Mouse (Mus musculus) CH12.LX (cell line): ENCODE results near the gene Gm17087. TPM values are rescaled to one million over a fixed set of nuclear protein-coding genes. Genes with fewer than 3 reads are reported as not detected.

Source experiments
- DNase-seq: peaks from one replicate; pipeline ENCODE4 v3.0.0-alpha.2; 2013; ENCODE audit errors: extremely low read depth
- H3K27ac ChIP-seq: 2 replicates; pipeline ENCODE4 v1.5.1; 2012; ENCODE audit warnings: low read depth, mild to moderate bottlenecking, control low read depth, moderate library complexity; ENCODE audit not compliant: insufficient read depth
- H3K27me3 ChIP-seq: replicated peaks from 2 replicates; pipeline ENCODE3; 2012; ENCODE audit warnings: inconsistent platforms
- H3K36me3 ChIP-seq, 2 experiments: replicated peaks in 1 of 2; 2 replicates each; pipeline versions ENCODE3 to v1.6.1; 2012; ENCODE audit warnings: inconsistent platforms in 1 of 2, low read length in 1 of 2, mild to moderate bottlenecking in 1 of 2, mixed read lengths in 1 of 2, moderate library complexity in 1 of 2; ENCODE audit not compliant: control insufficient read depth in 1 of 2, insufficient read depth in 1 of 2
- H3K4me1 ChIP-seq, 2 experiments: 2 replicates each; pipeline ENCODE4 v1.6.1; 2012; ENCODE audit warnings: inconsistent platforms in 1 of 2, moderate library complexity in 1 of 2; ENCODE audit not compliant: insufficient read depth in 2 of 2, control insufficient read depth in 1 of 2
- H3K4me2 ChIP-seq: 2 replicates; pipeline ENCODE4 v1.6.1; 2012; ENCODE audit warnings: low read depth, mild to moderate bottlenecking, control low read depth; ENCODE audit not compliant: poor library complexity, insufficient read depth, severe bottlenecking
- H3K4me3 ChIP-seq, 3 experiments: fragments of 150-350 bp in 1 of 3; sonication (generic) in 1 of 3; replicated peaks in 1 of 3; 2 replicates each; pipeline versions ENCODE3 to v1.5.1; 2011 to 2012; ENCODE audit warnings: low read depth in 2 of 3, low read length in 2 of 3, mild to moderate bottlenecking in 2 of 3, moderate library complexity in 2 of 3, control low read depth in 1 of 3, improper control_type of control experiment in 1 of 3, inconsistent platforms in 1 of 3, mixed read lengths in 1 of 3; ENCODE audit not compliant: poor library complexity in 1 of 3
- H3K79me2 ChIP-seq: replicated peaks from 2 replicates; pipeline ENCODE4 v1.6.1; 2012; ENCODE audit warnings: mild to moderate bottlenecking, moderate library complexity; ENCODE audit not compliant: control insufficient read depth, poor library complexity, insufficient read depth, severe bottlenecking; ENCODE audit errors: extremely low read depth
- H3K9ac ChIP-seq: 2 replicates; pipeline ENCODE4 v1.6.1; 2012; ENCODE audit warnings: low read depth, mild to moderate bottlenecking, control low read depth, moderate library complexity; ENCODE audit not compliant: insufficient read depth
- H3K9me3 ChIP-seq: replicated peaks from 2 replicates; pipeline ENCODE3; 2012; ENCODE audit warnings: low read length, inconsistent platforms, mixed read lengths
- BHLHE40 ChIP-seq: IDR thresholded peaks from 2 replicates; pipeline ENCODE4 v1.6.1; 2011; ENCODE audit warnings: mild to moderate bottlenecking, low read depth, low read length, improper control_type of control experiment
- CHD1 ChIP-seq: IDR thresholded peaks from 2 replicates; pipeline ENCODE4 v1.6.1; 2012; ENCODE audit warnings: low read depth, low read length, improper control_type of control experiment, inconsistent platforms
- E2F4 ChIP-seq: IDR thresholded peaks from 2 replicates; pipeline ENCODE4 v1.6.1; 2011; ENCODE audit warnings: low read depth, low read length, improper control_type of control experiment; ENCODE audit not compliant: insufficient replicate concordance
- EP300 ChIP-seq: IDR thresholded peaks from 2 replicates; pipeline ENCODE4 v1.6.1; 2011; ENCODE audit warnings: low read length, improper control_type of control experiment
- ETS1 ChIP-seq: conservative IDR thresholded peaks from 2 replicates; pipeline ENCODE4 v1.6.1; 2012; ENCODE audit warnings: low read depth, mild to moderate bottlenecking, inconsistent platforms, low read length, improper control_type of control experiment, moderate library complexity
- IRF4 ChIP-seq: IDR thresholded peaks from 2 replicates; pipeline ENCODE4 v1.6.1; 2014; ENCODE audit warnings: low read depth, mild to moderate bottlenecking, inconsistent platforms, low read length, improper control_type of control experiment
- JUN ChIP-seq: IDR thresholded peaks from 2 replicates; pipeline ENCODE4 v1.6.1; 2011; ENCODE audit warnings: low read depth, mild to moderate bottlenecking, low read length, improper control_type of control experiment, moderate library complexity; ENCODE audit not compliant: insufficient read depth
- KAT2A ChIP-seq: IDR thresholded peaks from 2 replicates; pipeline ENCODE4 v1.6.1; 2012; ENCODE audit warnings: low read length, improper control_type of control experiment, inconsistent platforms; ENCODE audit not compliant: insufficient replicate concordance
- MAFK ChIP-seq: IDR thresholded peaks from 2 replicates; pipeline ENCODE4 v1.6.1; 2011; ENCODE audit warnings: low read length, improper control_type of control experiment; ENCODE audit not compliant: insufficient replicate concordance
- NRF1 ChIP-seq: IDR thresholded peaks from 2 replicates; pipeline ENCODE4 v1.6.1; 2014; ENCODE audit warnings: low read depth, mild to moderate bottlenecking, inconsistent platforms, low read length, improper control_type of control experiment, moderate library complexity
- PAX5 ChIP-seq: IDR thresholded peaks from 2 replicates; pipeline ENCODE4 v1.6.1; 2012; ENCODE audit warnings: low read length, inconsistent platforms, mixed read lengths
- SIN3A ChIP-seq: IDR thresholded peaks from 2 replicates; pipeline ENCODE4 v1.6.1; 2012; ENCODE audit warnings: low read length, improper control_type of control experiment, inconsistent platforms
- SMC3 ChIP-seq: IDR thresholded peaks from 2 replicates; pipeline ENCODE4 v1.6.1; 2011; ENCODE audit warnings: low read depth, low read length, improper control_type of control experiment
- TBP ChIP-seq: conservative IDR thresholded peaks from 2 replicates; pipeline ENCODE4 v1.6.1; 2011; ENCODE audit warnings: low read depth, low read length, improper control_type of control experiment
- UBTF ChIP-seq: IDR thresholded peaks from 2 replicates; pipeline ENCODE4 v1.6.1; 2012; ENCODE audit warnings: low read depth, mild to moderate bottlenecking, inconsistent platforms, low read length, improper control_type of control experiment, moderate library complexity
- USF2 ChIP-seq: conservative IDR thresholded peaks from 2 replicates; pipeline ENCODE4 v1.6.1; 2011; ENCODE audit warnings: low read depth, low read length, improper control_type of control experiment
- ZC3H11A ChIP-seq: IDR thresholded peaks from 2 replicates; pipeline ENCODE4 v1.6.1; 2012; ENCODE audit warnings: low read depth, mild to moderate bottlenecking, inconsistent platforms, low read length, improper control_type of control experiment
- ZNF384 ChIP-seq: IDR thresholded peaks from 2 replicates; pipeline ENCODE4 v1.6.1; 2012; ENCODE audit warnings: low read depth, low read length, improper control_type of control experiment, inconsistent platforms
- dilution Hi-C: fragments of 300-500 bp; cut with MboI; formaldehyde crosslinking; loops from 2 replicates; pipeline ENCODE4 v1.14.3; 2020; ENCODE audit warnings: low sequenced_read_pairs; ENCODE audit not compliant: extremely low pct_unique_long_range_greater_than_20kb, extremely low pct_ligation_motif_present
- in situ Hi-C: fragments of 300-500 bp; cut with MboI; formaldehyde crosslinking; loops from 3 replicates; pipeline ENCODE4 v1.14.3; 2019; ENCODE audit warnings: low sequenced_read_pairs, low pct_ligation_motif_present, low pct_unique_long_range_greater_than_20kb, mixed read lengths
- polyA plus RNA-seq: library from polyadenylated mRNA; unstranded; fragments of >175 nt; gene quantifications from 2 replicates; pipeline ENCODE4 v1.2.1, GENCODE M21; 2012; ENCODE audit warnings: low read depth; ENCODE audit not compliant: insufficient read length
- total RNA-seq, 2 experiments: library from RNA; depleted of rRNA; stranded (reverse); fragments of 300-350 nt in 1 of 2; fragments of >200 nt in 1 of 2; gene quantifications; 2 replicates each; pipeline ENCODE4 v1.2.3; 2012 to 2014

The Gm17087 gene
- total and polyA plus RNA-seq, 3 experiments = 1.2 TPM; not detected in 2

DNA sequence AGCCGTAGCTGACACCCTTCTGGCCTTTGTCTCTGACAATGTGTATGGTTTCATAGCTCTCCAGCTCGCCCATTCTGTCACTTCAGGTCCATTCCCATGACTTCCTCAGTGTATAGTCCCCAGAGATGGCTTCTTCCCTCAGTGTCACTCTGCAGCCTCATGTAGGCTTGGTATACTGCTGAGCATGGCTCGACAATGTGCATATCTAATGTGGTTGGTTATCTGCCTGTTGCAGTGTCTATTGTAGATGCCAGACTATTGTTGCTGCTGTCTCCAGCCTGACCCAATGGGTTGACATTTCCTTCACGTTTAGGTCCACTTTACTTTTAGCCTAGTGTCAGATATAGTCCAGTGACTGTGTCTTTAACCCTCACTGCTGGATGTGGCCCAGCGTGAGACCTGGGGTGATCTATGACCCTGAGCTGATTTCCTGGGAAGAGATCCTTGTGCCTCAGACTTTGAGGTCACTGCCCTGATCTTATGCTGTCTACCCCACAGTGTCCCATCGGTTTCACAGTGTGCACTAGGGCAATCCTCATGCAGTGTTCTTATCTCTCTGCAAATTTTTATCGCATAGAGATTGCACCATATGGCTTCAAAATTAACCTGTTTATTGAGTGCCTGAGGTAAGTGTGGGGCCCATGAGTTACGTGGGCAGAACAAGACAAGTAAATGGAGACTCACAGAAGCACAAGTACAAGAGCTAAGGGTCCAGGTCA is 7.0 kb upstream of the Gm17087 start:
- H3K27me3 ChIP-seq = peaks cover 3% of the 10 kb centered on the region
- no peak overlapping the region for H3K27ac ChIP-seq
- no peaks in the 10 kb centered on the region for H3K4me1 ChIP-seq
- H3K9ac ChIP-seq = no peak overlapping the region
- no peak for DNase-seq
- TF ChIP-seq SIN3A (no peak), JUN (no peak), USF2 (no peak), MAFK (no peak), BHLHE40 (no peak)
- no peak overlapping the region for H3K4me3 ChIP-seq
- in situ Hi-C loops = no loop called here
- H3K9me3 ChIP-seq = no peaks in the 10 kb centered on the region
- no peaks in the 10 kb centered on the region for H3K36me3 ChIP-seq
- H3K79me2 ChIP-seq = no peaks in the 10 kb centered on the region
- dilution Hi-C loops = no loop called here
- H3K4me2 ChIP-seq = no peak overlapping the region

DNA sequence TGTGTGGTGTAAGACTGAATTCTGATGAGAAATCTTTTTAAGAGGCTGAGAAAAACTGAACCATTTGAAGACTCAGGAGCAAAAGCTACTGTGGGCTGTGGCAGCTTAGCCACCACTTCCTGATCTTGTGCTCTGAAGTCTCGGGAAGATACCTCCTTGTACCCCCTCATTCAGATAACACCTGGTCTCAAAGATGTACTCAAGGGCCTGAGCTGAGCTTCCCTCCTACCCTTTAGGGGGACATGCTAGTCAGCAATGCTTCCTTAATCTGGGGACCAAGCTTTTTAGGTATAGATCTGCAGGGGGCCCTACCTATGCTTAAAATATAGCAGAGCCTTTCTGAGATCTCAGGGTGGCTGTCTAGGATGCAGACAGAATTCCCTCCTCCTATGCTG is 3.9 kb downstream of the Gm17087 start:
- TF ChIP-seq ZC3H11A = no peak
- TF ChIP-seq ETS1 = no peak
- no peak for TF ChIP-seq TBP
- TF ChIP-seq SMC3 = no peak
- no peak for TF ChIP-seq PAX5
- TF ChIP-seq UBTF = no peak
- no peak for TF ChIP-seq IRF4
- no peak for TF ChIP-seq USF2
- no peak for TF ChIP-seq E2F4
- no peak for TF ChIP-seq ZNF384
- no peak for TF ChIP-seq EP300
- no peak for TF ChIP-seq NRF1
- no peak for TF ChIP-seq KAT2A
- no peak for TF ChIP-seq CHD1
- Histone ChIP-seq H3K4me1 (peaks cover 0 to 7% of the 10 kb centered on the region in 2 experiments; a peak in 1 of 4 replicates), H3K9me3 (no peaks in the 10 kb centered on the region), H3K27me3 (peaks cover 2% of the 10 kb centered on the region), H3K27ac (no peak overlapping the region), H3K9ac (no peak overlapping the region), H3K4me3 (no peak overlapping the region), H3K4me2 (no peak overlapping the region), H3K36me3 (no peaks in the 10 kb centered on the region), H3K79me2 (no peaks in the 10 kb centered on the region)
- in situ Hi-C loops (no loop called here), dilution Hi-C loops (no loop called here)
- no peak for DNase-seq
